Mouse (Mus musculus): Measurements from ENCODE around the gene Mlf2. TPM values are rescaled to one million over a fixed set of nuclear protein-coding genes. Genes with fewer than 3 reads are reported as not detected.

The Mlf2 gene
- total RNA-seq, 1 experiment, result 196 TPM

- in situ Hi-C loops (cut with MboI; ENCODE audit: low sequenced_read_pairs in 2 of 2, unreplicated experiment in 2 of 2), result no loop called here
- H3K36me3 ChIP-seq (ENCODE audit: control insufficient read depth, insufficient read depth, low read length, poor library complexity, severe bottlenecking), result peaks cover 46% of the 10 kb centered on the region
- no peak for DNase-seq (ENCODE audit: low read depth, low spot score)
Measured at GRCm38 (mm10) chr6:124959960-124960359, 28.8 kb downstream of the Mlf2 start.

GRCm38 (mm10) chr6:124961021-124961420 is 29.8 kb downstream of the Mlf2 start:
- in situ Hi-C loops (cut with MboI; ENCODE audit: low sequenced_read_pairs in 2 of 2, unreplicated experiment in 2 of 2), result no loop called here
- H3K9me3 ChIP-seq (ENCODE audit: control insufficient read depth, insufficient read depth, low read depth, low read length), result no peaks in the 10 kb centered on the region
- DNase-seq (ENCODE audit: low read depth, low spot score), result no peak
- peaks cover 0 to 10% of the 10 kb centered on the region in 2 experiments; a peak in 1 of 4 replicates for H3K4me1 ChIP-seq (ENCODE audit: control insufficient read depth in 2 of 2, insufficient read depth in 2 of 2, low read length in 2 of 2, poor library complexity in 1 of 2)
- TF ChIP-seq CHD2 (IDR thresholded peaks at IDR 0.05; ENCODE audit: low read depth, low read length) (no peak), ZNF384 (IDR thresholded peaks at IDR 0.05; ENCODE audit: low read depth, low read length) (no peak), MAFK (IDR thresholded peaks at IDR 0.05; ENCODE audit: insufficient read depth, low read depth, low read length) (no peak)
- no peak overlapping the region for H3K27ac ChIP-seq (ENCODE audit: insufficient read depth, low read depth, low read length, poor library complexity, severe bottlenecking)
- no peak overlapping the region for H3K9ac ChIP-seq (ENCODE audit: insufficient read depth, low read depth, low read length, poor library complexity, severe bottlenecking)
- H3K4me3 ChIP-seq (ENCODE audit: insufficient read depth in 1 of 2, low read depth in 1 of 2, low read length in 2 of 2, poor library complexity in 1 of 2, severe bottlenecking in 1 of 2), result no peak overlapping the region
- peaks cover 44% of the 10 kb centered on the region for H3K36me3 ChIP-seq (ENCODE audit: control insufficient read depth, insufficient read depth, low read length, poor library complexity, severe bottlenecking)

More at GRCm38 (mm10) chr6:124959960-124960359, 28.8 kb downstream of the Mlf2 start:
- peaks cover 0 to 10% of the 10 kb centered on the region in 2 experiments; a peak in 1 of 4 replicates for H3K4me1 ChIP-seq (ENCODE audit: control insufficient read depth in 2 of 2, insufficient read depth in 2 of 2, low read length in 2 of 2, poor library complexity in 1 of 2)
- H3K4me3 ChIP-seq (ENCODE audit: insufficient read depth in 1 of 2, low read depth in 1 of 2, low read length in 2 of 2, poor library complexity in 1 of 2, severe bottlenecking in 1 of 2), result no peak overlapping the region
- no peaks in the 10 kb centered on the region; the same call in 1 of the 2 replicates for H3K9me3 ChIP-seq (ENCODE audit: control insufficient read depth, insufficient read depth, low read depth, low read length)
- no peak overlapping the region for H3K9ac ChIP-seq (ENCODE audit: insufficient read depth, low read depth, low read length, poor library complexity, severe bottlenecking)
- no peak for TF ChIP-seq HCFC1 (IDR thresholded peaks at IDR 0.05; ENCODE audit: borderline replicate concordance, insufficient read depth, low read length)
- no peak for TF ChIP-seq CHD2 (IDR thresholded peaks at IDR 0.05; ENCODE audit: low read depth, low read length)
- no peak for TF ChIP-seq MAFK (IDR thresholded peaks at IDR 0.05; ENCODE audit: insufficient read depth, low read depth, low read length)
- no peak for TF ChIP-seq ZNF384 (IDR thresholded peaks at IDR 0.05; ENCODE audit: low read depth, low read length)
- no peak overlapping the region for H3K27ac ChIP-seq (ENCODE audit: insufficient read depth, low read depth, low read length, poor library complexity, severe bottlenecking)

- Histone ChIP-seq H3K27ac (ENCODE audit: insufficient read depth, low read depth, low read length, poor library complexity, severe bottlenecking) (peak overlapping the region; percentile 94), H3K36me3 (ENCODE audit: control insufficient read depth, insufficient read depth, low read length, poor library complexity, severe bottlenecking) (peaks cover 26% of the 10 kb centered on the region), H3K4me1 (ENCODE audit: control insufficient read depth in 2 of 2, insufficient read depth in 2 of 2, low read length in 2 of 2, poor library complexity in 1 of 2) (peaks cover 0 to 6% of the 10 kb centered on the region in 2 experiments; a peak in 1 of 4 replicates), H3K4me3 (ENCODE audit: insufficient read depth in 1 of 2, low read depth in 1 of 2, low read length in 2 of 2, poor library complexity in 1 of 2, severe bottlenecking in 1 of 2) (peak overlapping the region; percentile 84 to 91), H3K9ac (ENCODE audit: insufficient read depth, low read depth, low read length, poor library complexity, severe bottlenecking) (peak overlapping the region; percentile 91), H3K9me3 (ENCODE audit: control insufficient read depth, insufficient read depth, low read depth, low read length) (no peaks in the 10 kb centered on the region)
- in situ Hi-C loops (cut with MboI; ENCODE audit: low sequenced_read_pairs in 2 of 2, unreplicated experiment in 2 of 2), result no loop called here
- TF ChIP-seq CHD2 (IDR thresholded peaks at IDR 0.05; ENCODE audit: low read depth, low read length), result no peak
- no peak for TF ChIP-seq MAFK (IDR thresholded peaks at IDR 0.05; ENCODE audit: insufficient read depth, low read depth, low read length)
- TF ChIP-seq ZNF384 (IDR thresholded peaks at IDR 0.05; ENCODE audit: low read depth, low read length), result no peak
- no peak for TF ChIP-seq HCFC1 (IDR thresholded peaks at IDR 0.05; ENCODE audit: borderline replicate concordance, insufficient read depth, low read length)
- TF ChIP-seq ZC3H11A (IDR thresholded peaks at IDR 0.05; ENCODE audit: borderline replicate concordance, low read depth, low read length), result no peak
- no peak for DNase-seq (ENCODE audit: low read depth, low spot score)
Measured at GRCm38 (mm10) chr6:124964638-124965037, 33.5 kb downstream of the Mlf2 start.

- H3K9me3 ChIP-seq (ENCODE audit: control insufficient read depth, insufficient read depth, low read depth, low read length), result no peaks in the 10 kb centered on the region
- peak within 1 kb of the TSS; percentile 84 to 91 for H3K4me3 ChIP-seq (ENCODE audit: insufficient read depth in 1 of 2, low read depth in 1 of 2, low read length in 2 of 2, poor library complexity in 1 of 2, severe bottlenecking in 1 of 2)
- TF ChIP-seq ZC3H11A (IDR thresholded peaks at IDR 0.05; ENCODE audit: borderline replicate concordance, low read depth, low read length) (no peak; the same call in 1 of the 2 replicates), HCFC1 (IDR thresholded peaks at IDR 0.05; ENCODE audit: borderline replicate concordance, insufficient read depth, low read length) (peak; percentile 70; the same call in 1 of the 2 replicates)
- in situ Hi-C loops (cut with MboI; ENCODE audit: low sequenced_read_pairs in 2 of 2, unreplicated experiment in 2 of 2), result no loop called here
- peak within 1 kb of the TSS; percentile 99 for H3K9ac ChIP-seq (ENCODE audit: insufficient read depth, low read depth, low read length, poor library complexity, severe bottlenecking)
- H3K4me1 ChIP-seq (ENCODE audit: control insufficient read depth in 2 of 2, insufficient read depth in 2 of 2, low read length in 2 of 2, poor library complexity in 1 of 2), result peaks cover 0 to 4% of the 10 kb centered on the region in 2 experiments; a peak in 1 of 4 replicates
- peaks cover 21% of the 10 kb centered on the region for H3K36me3 ChIP-seq (ENCODE audit: control insufficient read depth, insufficient read depth, low read length, poor library complexity, severe bottlenecking)
- peak; percentile 91 for DNase-seq (ENCODE audit: low read depth, low spot score)
- peak within 1 kb of the TSS; percentile 94 for H3K27ac ChIP-seq (ENCODE audit: insufficient read depth, low read depth, low read length, poor library complexity, severe bottlenecking)
Measured at GRCm38 (mm10) chr6:124965088-124965719, 34.0 kb downstream of the Mlf2 start, which contains the start of gene Cops7a. Gene Cops7a, minus strand, starts transcription at chr6:124965538.

Data from ES-E14 (cell line).